Mouse (Mus musculus) cerebellum, postnatal 4 days (tissue): Measurements from ENCODE around the gene Gm3012.
"Not testable (repeated sequence)": the region's sequence is repeated elsewhere in the genome, so short reads cannot be mapped to it uniquely, and the experiment has no call there.

Experiments
- DNase-seq, 2 experiments: peaks; one replicate each; pipeline ENCODE4 v3.0.0; 2022; ENCODE audit warnings: low spot score in 2 of 2, mixed read lengths in 1 of 2

The Gm3012 gene

DNA sequence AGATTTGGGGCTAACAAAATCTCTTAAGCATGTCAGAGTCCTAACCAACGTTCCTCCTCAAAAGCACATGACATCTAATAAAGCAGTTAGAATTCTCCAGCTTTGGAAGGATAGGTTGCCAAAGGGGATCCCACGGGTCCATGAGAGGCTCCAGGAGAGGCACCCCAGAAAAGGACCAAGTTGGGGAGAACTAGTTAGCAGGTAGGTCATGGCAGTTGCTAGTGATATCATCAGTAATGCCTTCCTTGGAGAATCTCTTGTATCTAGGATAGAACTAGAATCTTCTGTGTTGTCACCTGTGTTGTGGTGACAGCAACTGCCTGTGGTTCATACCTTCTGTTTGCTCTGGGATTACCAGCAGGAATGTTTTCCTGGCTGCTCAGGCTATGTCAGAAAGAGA is at the start of gene Gm3012:
Gene Gm3012, plus strand, starts transcription at position 301 of the 400 bp plus-strand sequence.
- not testable (repeated sequence) for DNase-seq

DNA sequence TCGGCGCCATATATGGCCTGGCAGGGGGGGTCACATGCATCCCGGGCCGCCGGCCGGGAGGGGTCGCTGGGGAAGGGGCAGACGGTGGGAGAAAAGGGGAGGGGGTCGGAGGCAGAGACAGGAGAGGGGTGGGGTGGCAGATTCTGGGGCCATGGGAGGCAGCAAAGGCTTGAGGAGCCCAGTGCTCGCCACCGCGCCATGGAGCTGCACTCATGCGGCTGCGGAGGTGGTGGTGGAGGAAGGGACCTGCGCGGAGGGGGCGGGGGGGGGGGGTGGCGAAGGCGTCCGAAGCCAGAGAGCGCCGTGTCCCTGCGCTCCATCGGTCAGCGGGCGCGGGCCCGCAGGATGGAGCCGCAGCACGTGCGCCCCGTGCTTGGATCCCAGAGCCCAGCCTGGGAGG is 17.4 kb downstream of the Gm3012 start, which contains the start of gene Gm3020:
Gene Gm3020, plus strand, starts transcription at position 301 of the 400 bp plus-strand sequence.
- DNase-seq, result not testable (repeated sequence)

DNA sequence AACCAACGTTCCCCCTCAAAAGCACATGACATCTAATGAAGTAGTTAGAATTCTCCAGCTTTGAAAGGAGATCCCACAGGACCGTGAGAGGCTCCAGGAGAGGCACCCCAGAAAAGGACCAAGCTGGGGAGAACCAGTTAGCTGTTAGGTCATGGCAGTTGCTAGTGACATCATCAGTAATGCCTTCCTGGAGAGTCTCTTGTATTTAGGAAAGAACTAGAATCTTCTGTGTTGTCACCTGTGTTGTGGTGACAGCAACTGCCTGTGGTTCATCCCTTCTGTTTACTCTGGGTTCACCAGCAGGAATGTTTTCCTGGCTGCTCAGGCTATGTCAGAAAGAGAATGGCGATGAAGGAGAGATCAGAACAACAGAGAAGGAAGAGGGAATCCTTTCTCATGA is 54.2 kb downstream of the Gm3012 start, which contains the start of gene Gm3043:
Gene Gm3043, plus strand, starts transcription at position 301 of the 400 bp plus-strand sequence.
- DNase-seq, result not testable (repeated sequence)
